Mouse (Mus musculus) heart, embryonic 10.5 days (tissue): ENCODE measurements around the gene Efcab10. TPM values are rescaled to one million over a fixed set of nuclear protein-coding genes. Genes with fewer than 3 reads are reported as not detected.

ENCODE experiments used
- DNase-seq: peaks from one replicate; pipeline ENCODE4 v3.0.0-alpha.2; 2017; ENCODE audit warnings: low spot score
- H3K27ac ChIP-seq: fragments of 300-500 bp; sonication (generic); 2 replicates; pipeline ENCODE4 v1.5.1; 2016; ENCODE audit warnings: mild to moderate bottlenecking
- H3K27me3 ChIP-seq: fragments of 300-500 bp; sonication (generic); 2 replicates; pipeline ENCODE4 v1.6.1; 2016; ENCODE audit warnings: mild to moderate bottlenecking; ENCODE audit not compliant: poor library complexity, insufficient read depth, severe bottlenecking
- H3K36me3 ChIP-seq: fragments of 300-500 bp; sonication (generic); 2 replicates; pipeline ENCODE4 v1.6.1; 2016; ENCODE audit warnings: mild to moderate bottlenecking, moderate library complexity
- H3K4me1 ChIP-seq: fragments of 300-500 bp; sonication (generic); 2 replicates; pipeline ENCODE4 v1.6.1; 2016; ENCODE audit warnings: mild to moderate bottlenecking
- H3K4me3 ChIP-seq: fragments of 300-500 bp; sonication (generic); 2 replicates; pipeline ENCODE4 v1.5.1; 2016; ENCODE audit warnings: mild to moderate bottlenecking, moderate library complexity
- H3K9me3 ChIP-seq: fragments of 300-500 bp; sonication (generic); 2 replicates; pipeline ENCODE4 v1.6.1; 2016; ENCODE audit warnings: mild to moderate bottlenecking, moderate library complexity
- WGBS: fragments of 180-500 bp; shearing (Covaris S2); methylation state at CpG from one replicate; pipeline ENCODE4 v1.1.7; 2016; 5-methylcytosine and 5-hydroxymethylcytosine counted together
- polyA plus RNA-seq: library from polyadenylated mRNA; unstranded; fragments of >200 nt; fragmentation: Nextera tagmentation; extraction: Ambion mirVana; gene quantifications from 2 replicates; pipeline ENCODE4 v1.2.1, GENCODE M21; 2016

Gene Efcab10
- 0.34 TPM in 1 of 2 replicates, not detected in the other for polyA plus RNA-seq

- peak within 1 kb of the TSS; percentile 53 for H3K4me3 ChIP-seq
- H3K4me1 ChIP-seq: peaks cover 9% of the 10 kb centered on the region
- H3K9me3 ChIP-seq: no peaks in the 10 kb centered on the region
- DNase-seq: no peak
- H3K27ac ChIP-seq: no peak within 1 kb of the TSS
- no peaks in the 10 kb centered on the region for H3K27me3 ChIP-seq
- WGBS: 12% methylated on average over 24 of the region's 24 CpGs
- no peaks in the 10 kb centered on the region for H3K36me3 ChIP-seq
Measured at GRCm38 (mm10) chr12:33394804-33395623, at the start of gene Efcab10. TSS of gene Efcab10 (plus strand) at chr12:33394854.

- Histone ChIP-seq H3K27ac (peak overlapping the region; percentile 72), H3K4me1 (peaks cover 43% of the 10 kb centered on the region)
Measured at GRCm38 (mm10) chr12:33344970-33345772, 49.5 kb upstream of the Efcab10 start.

GRCm38 (mm10) chr12:33345773-33346435 is 48.8 kb upstream of the Efcab10 start:
- Histone ChIP-seq H3K36me3 (peaks cover 16% of the 10 kb centered on the region), H3K4me3 (peak overlapping the region; percentile 46), H3K27ac (peak overlapping the region; percentile 72), H3K4me1 (peaks cover 42% of the 10 kb centered on the region), H3K27me3 (peaks cover 12% of the 10 kb centered on the region; the same call in 1 of the 2 replicates), H3K9me3 (no peaks in the 10 kb centered on the region; the same call in 1 of the 2 replicates)
- 14% methylated on average over 23 of the region's 23 CpGs for WGBS
- peak; percentile 80 for DNase-seq

More at GRCm38 (mm10) chr12:33344970-33345772, 49.5 kb upstream of the Efcab10 start:
- peak overlapping the region; percentile 46 for H3K4me3 ChIP-seq
- H3K36me3 ChIP-seq: peaks cover 11% of the 10 kb centered on the region; the same call in 1 of the 2 replicates
- H3K27me3 ChIP-seq: peaks cover 12% of the 10 kb centered on the region; the same call in 1 of the 2 replicates
- no peak for DNase-seq
- WGBS: 5% methylated on average over 25 of the region's 25 CpGs
- no peaks in the 10 kb centered on the region; the same call in 1 of the 2 replicates for H3K9me3 ChIP-seq

GRCm38 (mm10) chr12:33352671-33353070 is 42.0 kb upstream of the Efcab10 start:
- H3K4me3 ChIP-seq: no peak overlapping the region
- no peaks in the 10 kb centered on the region for H3K27me3 ChIP-seq
- no peaks in the 10 kb centered on the region; the same call in 1 of the 2 replicates for H3K9me3 ChIP-seq
- WGBS: 78% methylated on average over 4 of the region's 4 CpGs
- H3K36me3 ChIP-seq: peaks cover 20% of the 10 kb centered on the region
- H3K27ac ChIP-seq: no peak overlapping the region
- H3K4me1 ChIP-seq: no peaks in the 10 kb centered on the region
- DNase-seq: no peak

GRCm38 (mm10) chr12:33358345-33358744 is 36.3 kb upstream of the Efcab10 start:
- Histone ChIP-seq H3K36me3 (peaks cover 11% of the 10 kb centered on the region; the same call in 1 of the 2 replicates), H3K4me3 (no peak overlapping the region), H3K27me3 (no peaks in the 10 kb centered on the region), H3K27ac (no peak overlapping the region), H3K9me3 (no peaks in the 10 kb centered on the region), H3K4me1 (0 out of 2 replicates have a peak, but pooled peaks cover 6% of the 10 kb centered on the region)
- WGBS: 87% methylated on average over 10 of the region's 10 CpGs
- no peak for DNase-seq

- Histone ChIP-seq H3K4me1 (0 out of 2 replicates have a peak, but pooled peaks cover 6% of the 10 kb centered on the region), H3K27ac (no peak overlapping the region), H3K4me3 (no peak overlapping the region), H3K36me3 (peaks cover 8% of the 10 kb centered on the region; the same call in 1 of the 2 replicates), H3K27me3 (no peaks in the 10 kb centered on the region), H3K9me3 (no peaks in the 10 kb centered on the region)
- WGBS: 91% methylated on average over 7 of the region's 7 CpGs
- no peak for DNase-seq
Measured at GRCm38 (mm10) chr12:33359209-33359608, 35.4 kb upstream of the Efcab10 start.

- Histone ChIP-seq H3K4me1 (0 out of 2 replicates have a peak, but pooled peaks cover 6% of the 10 kb centered on the region), H3K4me3 (no peak overlapping the region), H3K36me3 (peaks cover 8% of the 10 kb centered on the region; the same call in 1 of the 2 replicates), H3K27me3 (no peaks in the 10 kb centered on the region), H3K27ac (no peak overlapping the region), H3K9me3 (no peaks in the 10 kb centered on the region)
- no peak for DNase-seq
- 79% methylated on average over 5 of the region's 5 CpGs for WGBS
Measured at GRCm38 (mm10) chr12:33359878-33360482, 34.7 kb upstream of the Efcab10 start.

- Histone ChIP-seq H3K27me3 (no peaks in the 10 kb centered on the region), H3K9me3 (no peaks in the 10 kb centered on the region), H3K4me1 (0 out of 2 replicates have a peak, but pooled peaks cover 6% of the 10 kb centered on the region), H3K4me3 (no peak overlapping the region), H3K36me3 (peaks cover 8% of the 10 kb centered on the region; the same call in 1 of the 2 replicates), H3K27ac (no peak overlapping the region)
- WGBS: 77% methylated on average over 6 of the region's 6 CpGs
- no peak for DNase-seq
Measured at GRCm38 (mm10) chr12:33360729-33361128, 33.9 kb upstream of the Efcab10 start.

GRCm38 (mm10) chr12:33364511-33364910 is 30.1 kb upstream of the Efcab10 start:
- peaks cover 2% of the 10 kb centered on the region; the same call in 1 of the 2 replicates for H3K36me3 ChIP-seq
- no peak for DNase-seq
- H3K9me3 ChIP-seq: no peaks in the 10 kb centered on the region
- H3K4me1 ChIP-seq: 0 out of 2 replicates have a peak, but pooled peaks cover 6% of the 10 kb centered on the region
- no peak overlapping the region for H3K4me3 ChIP-seq
- no peak overlapping the region for H3K27ac ChIP-seq
- no peaks in the 10 kb centered on the region for H3K27me3 ChIP-seq
- 87% methylated on average over 8 of the region's 8 CpGs for WGBS

GRCm38 (mm10) chr12:33365133-33365532 is 29.5 kb upstream of the Efcab10 start:
- Histone ChIP-seq H3K27me3 (0 out of 2 replicates have a peak, but pooled peaks cover under 1% of the 10 kb centered on the region), H3K4me1 (0 out of 2 replicates have a peak, but pooled peaks cover under 1% of the 10 kb centered on the region), H3K4me3 (no peak overlapping the region), H3K9me3 (no peaks in the 10 kb centered on the region), H3K36me3 (peaks cover 2% of the 10 kb centered on the region; the same call in 1 of the 2 replicates), H3K27ac (no peak overlapping the region)
- 86% methylated on average over 8 of the region's 8 CpGs for WGBS
- no peak for DNase-seq

- Histone ChIP-seq H3K9me3 (no peaks in the 10 kb centered on the region), H3K27ac (no peak overlapping the region), H3K27me3 (0 out of 2 replicates have a peak, but pooled peaks cover 4% of the 10 kb centered on the region), H3K4me3 (no peak overlapping the region), H3K4me1 (no peaks in the 10 kb centered on the region), H3K36me3 (peaks cover 2% of the 10 kb centered on the region; the same call in 1 of the 2 replicates)
- no peak for DNase-seq
- WGBS: 78% methylated on average over 3 of the region's 3 CpGs
Measured at GRCm38 (mm10) chr12:33369555-33369954, 25.1 kb upstream of the Efcab10 start.
